Mouse (Mus musculus) ovary, postnatal 14 days (tissue): Measurements from ENCODE around the gene Pacrg.

Experiments used
- DNase-seq: peaks from one replicate; pipeline ENCODE4 v3.0.0; 2022; ENCODE audit warnings: low spot score

Pacrg gene

DNA sequence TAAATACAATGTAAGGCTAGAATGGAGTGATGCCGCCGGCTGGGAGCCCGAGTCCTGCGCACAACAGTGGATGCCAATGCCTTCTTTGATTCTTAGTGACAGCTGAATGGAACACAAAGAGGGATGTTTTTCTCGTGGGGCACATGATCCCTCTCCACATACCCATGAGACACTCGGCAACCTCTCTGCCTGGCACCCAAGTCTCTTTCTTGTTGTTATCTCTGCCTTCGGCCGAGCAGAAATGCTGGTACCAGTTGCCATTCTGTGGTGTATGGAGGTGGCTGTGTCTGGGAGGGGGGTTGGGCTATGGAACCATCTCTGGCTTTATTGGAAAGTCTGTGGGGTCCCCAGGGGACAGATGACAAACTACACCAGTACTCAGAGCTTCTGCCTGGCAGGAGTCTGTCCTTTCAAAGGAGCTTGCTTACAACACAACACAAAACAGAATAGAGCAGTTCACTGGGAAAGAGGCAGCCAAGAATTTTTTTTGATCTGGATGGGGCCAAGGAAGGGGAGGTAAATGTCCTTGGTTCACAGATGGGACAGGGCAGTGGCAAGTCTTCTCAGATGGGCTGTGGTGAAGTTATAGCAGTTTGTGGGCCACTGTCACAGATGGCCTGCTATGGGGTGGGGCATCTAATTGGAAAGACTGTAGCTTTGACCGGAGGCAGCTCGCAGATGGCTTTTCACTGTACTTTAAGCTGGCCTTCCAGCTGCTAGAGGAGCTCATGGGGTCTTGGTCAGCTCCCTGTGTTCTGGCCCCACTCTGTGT is 388.6 kb downstream of the Pacrg start:
- no peak for DNase-seq

DNA sequence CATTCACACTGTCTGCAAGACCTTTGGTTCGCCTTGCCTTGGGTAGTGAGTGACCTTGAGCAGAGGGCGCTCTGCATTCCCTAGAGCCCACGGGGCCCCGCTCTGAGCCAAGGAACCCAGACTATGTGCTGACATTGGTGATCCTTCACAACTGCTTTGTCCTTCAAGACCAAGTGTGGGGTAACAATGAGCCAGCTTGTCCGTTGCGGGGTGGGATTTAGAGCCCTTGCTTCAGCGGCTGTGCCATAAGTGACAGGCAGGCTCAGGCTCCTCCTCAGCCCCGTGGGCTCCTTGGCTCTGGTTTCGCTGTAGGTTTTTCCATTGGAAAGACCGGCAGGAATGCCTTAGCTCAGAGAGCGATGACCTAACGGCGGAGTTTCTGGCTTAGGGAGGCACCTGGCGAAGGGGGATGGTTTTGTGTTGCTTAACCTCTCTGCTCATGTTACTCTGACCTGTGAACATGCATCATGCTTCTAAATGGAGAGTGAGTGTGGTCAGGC is 390.3 kb downstream of the Pacrg start:
- DNase-seq, result no peak

DNA sequence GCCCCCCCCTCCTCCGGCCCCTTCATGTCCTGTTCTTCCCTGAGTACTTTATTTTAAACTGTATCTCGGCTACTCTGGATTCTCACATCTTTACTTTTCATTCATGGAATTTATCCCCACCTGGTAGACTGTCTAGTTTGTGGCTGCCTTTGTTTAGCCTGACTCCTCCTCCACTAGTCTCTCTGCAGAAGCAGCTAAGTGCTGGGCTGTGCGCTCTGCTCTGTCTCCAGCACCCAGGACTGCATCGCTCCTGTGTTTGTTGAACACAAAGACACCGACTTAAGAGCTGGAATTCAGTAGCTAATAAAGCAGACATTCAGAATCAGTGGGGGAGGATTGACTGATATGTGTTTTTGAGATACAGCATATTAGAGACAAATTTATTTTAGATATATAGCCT is 391.7 kb downstream of the Pacrg start:
- DNase-seq, result no peak

DNA sequence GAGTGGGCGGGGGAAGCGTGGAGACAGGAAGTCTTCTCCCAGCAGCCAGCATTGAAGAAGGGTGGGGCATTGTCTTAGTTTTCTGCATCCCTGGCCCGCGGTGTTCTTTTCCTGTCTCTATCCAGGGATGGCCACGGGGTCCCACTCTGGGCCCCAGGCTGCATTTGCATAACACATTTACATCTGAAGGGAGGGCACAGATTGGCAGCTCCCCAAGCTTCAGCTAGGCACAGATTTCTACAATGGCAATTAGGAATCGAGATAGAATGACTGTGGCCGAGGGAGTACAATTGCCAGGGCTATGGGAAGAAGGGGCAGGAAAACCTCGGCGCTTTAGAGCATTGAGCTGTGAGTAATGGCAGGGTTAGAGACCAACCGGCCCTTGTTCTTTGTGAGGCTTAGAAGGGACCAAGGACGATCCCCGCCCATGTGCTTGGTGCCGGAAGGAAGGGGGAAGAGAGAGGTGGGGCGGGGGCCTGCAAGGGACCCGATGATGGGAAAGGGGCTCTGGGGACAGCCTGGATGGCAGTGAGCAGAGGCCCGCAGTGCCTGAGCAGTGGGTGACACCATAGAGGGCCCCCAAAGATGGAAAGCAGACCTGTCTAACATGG is 398.5 kb downstream of the Pacrg start:
- DNase-seq, result no peak

DNA sequence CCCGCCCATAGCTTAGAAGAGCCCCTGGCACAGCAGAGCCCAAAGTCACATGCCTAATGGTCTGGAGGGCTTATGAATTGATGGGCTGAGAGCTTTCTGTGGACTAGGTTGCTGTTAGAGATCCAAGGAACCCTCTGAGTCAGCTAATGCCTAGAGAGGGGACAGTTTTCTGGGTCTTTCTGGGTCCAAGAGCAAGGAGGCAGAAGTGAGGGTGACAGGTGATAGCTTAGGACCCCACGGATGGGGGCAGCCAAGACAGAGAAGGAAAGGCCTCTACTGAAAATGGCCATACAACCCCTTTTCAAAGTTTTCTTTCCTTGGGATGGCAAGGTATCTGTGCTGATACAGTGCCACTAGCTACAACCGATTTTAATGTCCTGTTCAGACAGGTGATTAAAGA is 399.1 kb downstream of the Pacrg start:
- DNase-seq, result no peak

DNA sequence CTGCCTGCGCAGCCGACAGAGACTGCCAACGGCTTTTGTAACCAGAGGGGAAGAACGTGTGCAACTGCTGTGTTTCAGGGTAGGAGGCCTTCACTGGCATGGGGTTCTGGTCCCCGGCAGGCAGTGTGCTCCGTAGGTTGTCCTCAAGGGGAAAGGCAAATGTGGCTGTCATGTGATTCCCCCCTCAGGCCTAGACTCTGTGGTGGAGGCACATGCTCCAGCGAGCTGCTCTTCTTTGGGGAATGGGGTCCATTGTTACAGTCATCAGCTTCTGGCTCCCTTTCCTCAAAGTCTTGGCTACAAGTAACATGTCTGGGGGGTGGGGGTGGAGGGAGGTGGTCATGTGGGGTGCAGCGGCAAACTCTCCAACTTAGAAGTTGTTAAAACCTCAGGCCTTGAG is 400.3 kb downstream of the Pacrg start:
- no peak for DNase-seq

DNA sequence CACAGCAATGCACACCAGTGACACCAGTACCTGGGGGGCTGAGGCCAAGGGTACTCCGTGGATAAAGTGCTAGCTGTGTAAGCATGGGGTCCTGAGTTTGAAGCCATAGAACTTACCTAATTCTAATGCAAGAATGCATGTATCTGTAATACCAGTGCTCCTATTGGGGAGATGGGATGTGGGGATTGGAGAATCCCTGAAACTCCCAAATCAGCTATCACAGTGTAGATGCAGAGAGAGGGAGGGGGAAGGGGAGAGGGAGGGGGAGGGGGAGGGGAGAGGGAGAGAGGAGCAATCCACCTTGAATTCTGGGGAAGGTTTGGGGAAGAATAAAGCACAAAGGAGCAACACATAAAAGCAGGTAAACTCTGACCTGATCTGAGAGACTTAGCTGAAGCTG is 405.2 kb downstream of the Pacrg start:
- no peak for DNase-seq

DNA sequence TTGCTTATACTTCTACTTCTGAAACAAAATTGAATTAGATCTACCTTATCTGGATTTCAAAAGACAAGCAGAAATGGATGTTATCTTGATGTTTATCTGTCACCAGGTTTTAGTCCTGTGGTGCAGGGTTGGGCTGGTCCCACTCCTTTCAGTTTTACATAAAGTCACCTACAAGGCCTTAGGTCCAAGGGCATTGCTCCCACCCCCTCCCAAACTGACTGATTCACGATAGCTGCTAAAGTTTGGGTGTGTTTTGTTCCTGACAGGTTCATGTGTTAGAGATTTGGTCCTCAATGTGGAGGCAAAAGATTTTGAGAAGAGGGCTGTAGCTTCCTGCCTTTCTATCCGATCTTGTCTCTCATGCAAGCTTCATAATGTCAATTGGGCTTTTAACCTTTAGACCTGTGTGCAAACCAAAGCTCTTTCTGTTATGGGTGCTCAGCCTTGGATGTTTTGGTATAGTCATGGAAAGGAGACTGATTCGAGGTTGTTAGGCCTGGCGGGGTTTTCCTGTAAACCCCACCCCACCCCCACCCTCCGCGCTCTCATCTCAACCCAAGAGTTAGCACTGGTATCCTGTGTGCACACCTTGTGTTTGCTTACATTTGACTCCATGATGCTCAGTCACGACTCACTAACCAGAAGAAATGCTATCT is 407.5 kb downstream of the Pacrg start:
- DNase-seq, result no peak

DNA sequence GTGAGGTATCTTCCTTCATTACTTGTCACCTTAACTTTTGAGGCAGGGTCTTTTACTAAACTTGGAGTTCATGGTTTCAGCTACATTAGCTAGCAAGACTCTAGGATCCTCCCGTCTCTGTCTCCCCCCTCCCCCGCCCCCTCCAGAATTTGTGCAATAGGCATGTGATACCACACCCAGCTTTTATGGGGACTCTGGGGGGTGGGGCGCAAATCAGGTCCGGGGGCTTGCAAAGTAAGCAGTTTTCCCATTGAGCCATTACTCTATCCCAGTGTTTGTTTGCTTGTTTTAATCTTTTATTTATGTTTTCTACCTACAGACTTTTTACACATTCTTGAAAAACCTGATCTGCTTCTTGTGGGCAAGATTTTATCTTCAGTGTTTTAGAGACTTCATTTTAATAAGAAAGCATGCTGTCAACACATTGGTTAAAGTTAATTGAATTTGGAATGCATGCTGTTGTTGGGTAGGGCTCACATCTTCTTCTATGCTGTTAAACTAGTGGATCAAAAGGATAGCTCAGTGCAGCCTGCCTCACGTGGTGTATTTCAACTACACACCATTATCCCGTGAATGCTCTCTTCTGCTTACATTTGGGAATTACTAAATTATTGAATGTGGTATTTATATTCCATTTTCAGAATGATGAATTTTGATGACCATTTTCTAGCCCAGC is 408.1 kb downstream of the Pacrg start:
- no peak for DNase-seq

DNA sequence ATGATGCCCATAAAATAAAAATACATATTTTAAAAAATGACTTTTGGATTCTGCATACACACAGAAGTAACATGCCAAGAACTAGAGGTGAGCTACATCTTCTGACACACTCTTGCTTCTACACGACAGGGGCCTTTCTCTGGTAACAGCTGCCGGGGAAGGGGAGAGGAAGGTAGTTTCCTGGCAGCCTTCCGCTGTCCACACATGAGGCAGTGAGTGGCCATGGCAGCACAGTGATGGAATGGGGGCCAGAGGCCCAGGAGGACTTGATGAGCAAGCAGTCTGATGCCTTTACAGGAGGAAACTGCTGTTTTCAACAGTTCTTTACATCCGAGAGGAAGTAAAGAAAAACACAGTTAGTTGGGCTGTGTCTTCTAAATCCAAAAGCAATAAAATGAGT is 409.3 kb downstream of the Pacrg start:
- no peak for DNase-seq

DNA sequence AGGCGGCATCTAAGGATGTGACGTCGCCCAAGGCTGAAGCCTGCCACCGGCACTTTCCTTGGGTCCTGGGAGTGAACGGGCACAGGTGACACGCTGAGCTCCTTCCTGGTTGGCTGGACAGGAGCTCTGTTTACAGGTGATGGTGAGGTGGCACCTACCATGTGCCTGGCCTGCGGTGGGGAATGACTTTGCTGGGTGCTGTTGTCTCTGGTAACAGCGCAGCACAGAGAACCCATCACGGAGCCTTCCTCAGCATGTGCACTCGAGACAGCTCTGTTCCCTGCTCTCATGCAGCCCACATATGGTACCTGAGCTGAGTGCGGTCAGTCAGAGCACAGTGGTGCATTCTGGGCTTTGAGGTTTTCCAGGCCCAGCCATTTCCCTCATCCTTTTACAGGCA is 410.7 kb downstream of the Pacrg start:
- DNase-seq, result no peak

DNA sequence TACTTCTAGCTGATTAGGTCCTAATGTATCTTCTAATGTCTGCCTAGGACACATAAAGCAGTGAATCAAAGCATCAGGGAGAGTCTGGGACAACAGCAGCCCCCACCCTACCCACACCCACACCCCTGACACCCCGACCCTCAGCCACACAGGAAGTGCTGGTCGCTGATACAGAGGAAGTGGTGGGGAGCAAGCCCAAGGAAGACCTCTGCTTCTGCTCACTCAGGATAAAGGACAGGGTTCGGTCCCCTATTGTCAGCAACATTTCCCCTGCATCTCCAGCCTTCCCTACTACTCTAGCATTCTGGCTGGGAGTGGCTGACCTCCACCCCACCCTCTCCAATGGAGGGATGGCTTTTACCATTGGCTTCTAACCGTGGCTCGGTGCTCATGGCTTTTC is 414.8 kb downstream of the Pacrg start:
- DNase-seq, result no peak

DNA sequence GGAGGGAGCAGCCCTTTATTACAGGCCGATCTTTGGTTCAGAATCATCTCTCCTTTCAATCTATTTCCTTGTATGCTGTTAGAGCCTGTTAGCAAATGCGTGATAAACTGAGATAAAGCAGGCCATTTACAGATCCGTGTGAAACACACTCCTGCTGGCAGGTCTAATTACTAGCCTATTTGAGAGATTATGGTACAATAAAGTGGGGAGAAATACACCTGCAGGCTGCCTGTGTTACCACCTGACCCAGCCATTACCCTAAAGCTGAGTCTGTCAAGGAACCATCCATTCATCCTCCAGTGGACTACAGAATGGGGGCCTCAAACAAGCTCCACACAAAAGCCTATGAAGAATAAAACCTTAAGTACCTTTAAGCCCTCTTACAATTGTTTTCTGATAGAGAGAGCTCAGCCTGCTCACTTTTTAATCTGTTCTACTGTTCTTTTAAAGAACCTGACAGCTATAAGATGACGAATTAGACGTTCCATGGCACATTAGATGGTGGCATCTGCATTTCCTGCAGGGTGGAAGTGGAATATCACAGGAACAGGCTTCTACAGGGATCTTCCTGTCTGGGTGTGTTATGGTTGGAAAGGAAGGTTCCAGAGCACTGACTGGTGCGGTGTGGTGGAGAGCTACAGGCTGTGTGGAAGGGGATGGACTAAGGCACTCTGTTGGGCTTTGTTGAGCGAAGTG is 422.4 kb downstream of the Pacrg start:
- DNase-seq, result no peak

DNA sequence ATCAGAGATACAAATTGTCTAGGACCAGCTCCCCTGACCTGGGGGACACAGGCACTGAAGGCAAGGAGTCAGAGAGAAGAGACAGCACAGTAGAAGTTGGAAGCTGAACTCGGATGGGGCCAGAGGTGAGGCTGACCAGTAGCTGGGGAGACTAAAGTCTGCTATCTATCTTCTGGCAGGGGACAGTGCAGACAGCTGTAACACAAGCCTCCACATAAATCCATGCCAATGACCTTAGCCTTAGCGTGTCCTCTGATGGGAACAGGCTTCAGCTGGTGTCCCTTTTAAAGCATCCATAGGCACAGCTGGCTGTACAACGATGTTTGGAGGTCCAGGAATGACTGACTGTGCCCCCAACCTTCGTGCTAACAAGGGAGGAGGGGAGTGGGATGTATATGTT is 423.1 kb downstream of the Pacrg start:
- no peak for DNase-seq

DNA sequence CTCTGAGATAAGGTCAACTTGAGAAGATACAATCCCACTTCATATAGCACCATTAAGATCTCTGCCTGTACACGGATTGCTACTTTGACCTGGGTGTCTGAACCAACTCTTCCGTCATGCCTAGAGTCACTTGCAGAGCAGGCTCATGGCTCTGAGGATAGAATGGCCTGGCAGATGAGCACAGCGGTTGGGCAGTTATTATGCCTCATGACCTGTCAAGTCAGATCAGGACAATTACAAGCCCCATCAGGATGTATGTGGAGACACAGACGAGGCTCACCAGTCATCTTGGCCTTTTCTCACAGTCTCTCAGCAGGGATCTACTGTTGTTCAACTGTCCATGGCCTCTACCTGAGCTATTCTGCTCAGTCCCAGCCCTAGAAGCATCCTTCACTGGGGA is 424.0 kb downstream of the Pacrg start:
- DNase-seq, result no peak

DNA sequence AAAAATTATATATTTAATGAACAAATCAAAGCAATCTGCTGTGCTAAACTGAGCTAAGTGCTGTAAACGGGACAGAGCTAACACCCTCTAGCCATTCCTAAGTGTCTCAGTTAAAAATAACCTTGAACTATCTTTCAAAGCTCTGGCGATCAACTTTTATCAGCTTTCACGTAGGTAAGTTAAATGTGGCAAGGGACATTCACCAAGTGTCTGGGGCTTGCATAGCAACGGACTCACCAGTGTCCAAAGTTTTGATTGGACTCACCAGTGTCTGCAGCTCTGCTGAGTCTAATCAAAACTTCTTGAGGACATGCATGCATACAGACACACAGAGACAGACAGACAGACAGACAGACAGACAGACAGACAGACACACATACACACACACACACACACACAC is 425.7 kb downstream of the Pacrg start:
- DNase-seq, result no peak

DNA sequence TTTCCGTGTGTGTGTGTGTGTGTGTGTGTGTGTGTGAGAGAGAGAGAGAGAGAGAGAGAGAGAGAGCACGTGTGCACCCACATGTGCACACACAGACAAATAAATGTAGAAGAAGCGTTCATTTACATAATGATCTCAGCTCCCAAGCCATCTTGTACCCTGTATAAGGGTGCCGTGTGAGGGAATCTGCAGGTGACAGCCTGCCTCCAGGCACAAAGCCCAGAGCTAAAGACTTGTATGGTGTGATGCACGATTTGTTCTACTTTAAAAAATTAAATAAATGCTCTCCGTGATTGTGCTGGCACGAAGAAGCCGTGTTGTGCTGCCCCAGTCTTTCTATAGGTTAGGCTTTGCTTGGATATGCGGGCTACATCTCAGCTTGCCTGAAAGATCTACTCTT is 426.2 kb downstream of the Pacrg start:
- no peak for DNase-seq

DNA sequence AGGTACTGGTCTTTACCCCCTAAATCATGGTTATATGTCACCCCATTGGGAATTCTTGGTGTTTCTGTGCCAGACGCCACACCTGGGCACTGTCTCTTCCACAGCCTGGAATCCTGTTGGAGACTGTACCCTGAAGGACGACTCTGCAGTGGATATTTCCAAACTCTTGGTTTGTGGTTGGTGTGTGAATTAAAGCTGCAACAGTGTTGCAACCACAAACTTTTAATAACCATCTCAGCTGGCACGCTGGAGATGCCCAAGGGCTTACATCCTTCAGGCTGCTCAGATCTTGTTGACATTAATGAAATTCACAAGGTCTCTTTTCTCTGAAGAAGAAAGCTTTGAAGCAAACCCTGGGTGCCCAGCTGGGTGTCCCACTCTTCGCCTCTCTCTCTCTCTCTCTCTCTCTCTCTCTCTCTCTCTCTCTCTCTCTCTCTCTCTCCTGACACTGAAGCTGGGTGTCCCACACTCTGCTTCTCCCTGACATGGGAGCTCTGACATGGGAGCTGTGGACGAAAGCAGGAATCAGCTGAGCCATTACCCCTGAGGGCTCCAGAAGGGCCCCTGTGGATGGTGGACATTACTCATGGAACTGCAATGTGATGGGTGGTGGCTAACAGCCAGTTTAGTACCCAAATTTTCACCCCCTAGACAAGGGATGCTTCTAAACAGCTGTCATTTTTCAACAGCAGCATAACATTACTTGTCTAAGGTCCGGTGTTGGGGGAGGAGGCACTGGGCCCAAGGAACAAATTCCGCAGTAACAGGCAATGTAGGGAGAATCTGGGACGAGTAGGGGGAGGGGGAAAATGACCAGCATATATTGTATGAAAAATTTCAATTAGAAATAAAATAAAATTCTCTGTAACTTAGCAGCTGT is 429.3 kb downstream of the Pacrg start:
- no peak for DNase-seq

DNA sequence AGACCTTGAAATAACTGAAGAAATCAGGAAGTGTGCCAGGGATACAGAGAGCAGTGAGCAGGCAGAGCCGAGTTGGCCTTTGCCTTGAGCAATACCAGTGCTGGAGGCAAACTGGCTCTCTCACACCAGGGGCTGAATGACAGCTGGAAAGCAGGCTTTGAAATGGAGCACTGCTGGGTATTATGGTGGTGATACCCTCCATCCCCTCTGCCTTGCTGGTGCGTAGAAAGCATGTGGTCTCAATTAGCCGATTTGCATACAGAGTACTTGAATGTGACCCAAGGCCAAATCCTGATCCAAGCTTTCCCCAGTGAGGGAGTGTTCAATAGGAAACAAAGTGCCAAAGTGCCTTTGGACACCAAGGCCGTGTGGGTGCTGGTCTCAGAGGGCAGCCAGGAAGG is 431.4 kb downstream of the Pacrg start:
- DNase-seq, result no peak

DNA sequence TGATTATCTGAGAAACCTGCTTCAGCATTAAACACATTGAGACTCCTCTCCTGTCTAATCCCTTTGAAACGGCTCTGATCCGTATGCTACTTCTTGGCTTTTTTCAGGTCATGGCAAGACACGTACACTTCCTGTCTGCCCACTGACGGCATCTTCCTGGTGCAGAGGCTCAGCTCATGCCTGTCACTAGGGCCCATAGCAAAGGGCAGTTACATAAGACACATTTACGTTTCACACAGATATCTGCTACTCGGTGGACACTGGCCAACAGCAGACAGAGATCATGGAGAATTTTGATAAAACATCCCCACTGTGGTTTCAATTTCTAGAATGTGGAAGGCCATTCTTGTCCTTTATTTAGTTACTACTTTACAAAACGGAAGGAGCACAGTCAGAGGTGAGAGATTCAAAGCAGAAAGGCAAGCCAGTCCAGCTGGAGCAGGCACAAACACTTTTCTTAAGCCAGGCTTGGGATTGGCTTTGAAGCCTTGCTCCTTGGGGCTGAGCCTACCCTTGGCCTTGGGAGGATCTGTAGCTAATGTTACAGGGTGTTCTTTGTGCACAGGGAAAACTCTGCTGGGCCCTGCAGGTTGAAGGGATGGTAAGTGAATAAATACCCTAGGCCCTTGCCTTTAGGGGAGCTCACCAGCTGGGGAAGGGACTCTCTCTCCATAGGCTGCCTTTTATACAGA is 432.9 kb downstream of the Pacrg start:
- DNase-seq, result no peak

DNA sequence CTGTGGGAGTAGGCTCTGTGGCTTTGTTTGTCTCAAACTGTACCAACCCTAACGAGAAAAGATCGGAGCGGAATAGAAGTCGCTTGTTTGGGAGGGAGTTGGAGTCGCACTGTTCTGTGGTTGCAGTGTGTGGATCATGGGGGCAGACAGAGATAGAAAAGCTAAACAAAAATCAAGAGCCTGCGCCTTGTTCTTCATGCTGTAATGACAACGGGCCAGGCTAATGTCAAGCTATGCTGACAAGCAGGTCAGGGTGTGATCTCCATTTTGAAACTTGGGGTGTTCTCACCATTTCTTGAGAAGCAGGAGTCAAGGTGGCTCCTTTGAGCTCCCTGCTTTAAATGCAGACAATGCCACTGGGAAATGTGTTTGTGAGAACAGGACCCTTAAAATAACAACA is 433.8 kb downstream of the Pacrg start:
- no peak for DNase-seq
